Mouse (Mus musculus) small intestine, adult 2 months (tissue): ENCODE data around the gene Ift43.

ENCODE experiments used
- CTCF ChIP-seq: fragments of 200-500 bp; IDR thresholded peaks from 2 replicates; pipeline ENCODE4 v1.5.1; 2012; ENCODE audit warnings: low read depth, mild to moderate bottlenecking, control low read depth, inconsistent platforms, low read length, moderate library complexity, mixed read lengths; ENCODE audit not compliant: insufficient replicate concordance, insufficient read length; ENCODE audit errors: extremely low read depth
- POLR2A ChIP-seq: fragments of 200-500 bp; IDR thresholded peaks from 2 replicates; pipeline ENCODE4 v1.6.1; 2012; ENCODE audit warnings: low read depth, mild to moderate bottlenecking, control low read depth, inconsistent platforms, low read length, moderate library complexity

DNA sequence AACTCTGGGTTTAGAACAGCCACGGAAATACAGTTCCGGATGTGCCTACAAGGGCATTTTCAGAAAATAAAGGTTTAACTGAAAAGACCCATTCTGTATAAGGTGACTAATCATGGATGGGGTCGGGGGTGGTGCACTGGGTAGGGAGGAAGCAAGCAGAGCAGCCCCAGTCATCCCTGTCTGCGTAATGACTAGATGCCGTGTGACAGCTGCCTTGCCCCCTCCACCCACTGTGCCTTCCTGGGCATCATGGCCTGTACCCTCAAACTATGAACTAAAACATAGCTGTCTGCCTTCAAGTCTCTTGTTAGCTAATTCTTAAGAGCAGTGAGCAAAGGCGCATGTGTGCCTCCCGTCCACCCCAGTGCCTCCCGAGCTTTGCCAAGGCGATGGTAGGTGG is 23.7 kb downstream of the Ift43 start:
- TF ChIP-seq CTCF (no peak), POLR2A (no peak)
